Mouse (Mus musculus): ENCODE measurements around the gene St3gal6.

DNA sequence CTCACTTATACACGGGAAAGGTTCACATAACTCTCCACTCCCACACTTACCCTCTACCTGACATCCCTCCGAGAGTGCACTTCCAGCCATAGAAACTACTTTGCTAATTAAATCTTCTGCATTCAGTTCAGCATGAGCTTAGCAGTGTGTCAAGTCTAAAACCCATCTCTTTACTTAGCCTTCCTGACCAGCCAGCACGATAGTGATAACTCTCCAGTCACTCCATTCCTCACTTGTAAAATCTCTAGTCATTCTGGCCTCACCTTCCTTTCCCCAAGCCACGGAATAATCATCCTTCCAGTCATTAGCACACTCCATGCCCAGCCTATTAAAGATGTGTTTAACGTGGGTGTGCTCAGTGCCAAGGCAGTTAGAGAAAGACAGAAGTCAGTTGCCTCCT lies 9.7 kb upstream of the St3gal6 start:
- TF ChIP-seq POLR2A (IDR thresholded peaks at IDR 0.05; ENCODE audit: control insufficient read depth in 1 of 2, insufficient read depth in 1 of 2, low read depth in 1 of 2, low read length in 2 of 2, poor library complexity in 1 of 2) (no peak), POLR2AphosphoS2 (IDR thresholded peaks at IDR 0.05; ENCODE audit: low read length) (no peak), RAD21 (IDR thresholded peaks at IDR 0.05; ENCODE audit: low read depth, low read length) (no peak), UBTF (IDR thresholded peaks at IDR 0.05; ENCODE audit: borderline replicate concordance, insufficient read depth, low read depth, low read length) (no peak)

Data from MEL (cell line).